Mouse (Mus musculus) fibroblast of lung, adult 2 months (primary cell): ENCODE data around the gene Samd4b.
"Not testable (repeated sequence)": the region's sequence is repeated elsewhere in the genome, so short reads cannot be mapped to it uniquely, and the experiment has no call there.

ENCODE experiments used
- DNase-seq: peaks from one replicate; pipeline ENCODE4 v3.0.0-alpha.2; 2011; ENCODE audit warnings: low read depth

Gene Samd4b

GRCm38 (mm10) chr7:28561967-28562366, 36.0 kb downstream of the Samd4b start:
- DNase-seq = no peak

DNA sequence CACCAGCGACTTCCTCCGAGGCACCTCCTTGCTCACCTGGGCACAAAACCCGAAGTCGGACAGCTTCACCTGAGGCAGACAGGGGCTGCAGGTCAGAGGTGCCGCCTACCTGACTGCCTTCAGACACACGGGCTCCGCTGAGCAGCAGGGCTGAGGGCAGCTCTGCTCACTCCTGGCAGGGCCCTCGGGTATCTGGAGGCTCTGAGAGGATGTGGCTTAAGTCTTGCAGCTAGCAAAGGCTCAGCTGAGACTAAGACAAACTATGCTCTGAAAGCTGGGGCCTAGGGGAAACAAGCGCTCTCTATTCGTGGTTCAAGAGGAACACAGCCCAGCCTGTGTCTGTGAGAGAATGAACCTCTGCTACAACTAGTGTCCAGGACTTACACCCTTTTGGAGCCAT, 37.1 kb downstream of the Samd4b start:
- DNase-seq = no peak

- DNase-seq = peak; percentile 73
Observed at GRCm38 (mm10) chr7:28558486-28558885, 39.5 kb downstream of the Samd4b start.

DNA sequence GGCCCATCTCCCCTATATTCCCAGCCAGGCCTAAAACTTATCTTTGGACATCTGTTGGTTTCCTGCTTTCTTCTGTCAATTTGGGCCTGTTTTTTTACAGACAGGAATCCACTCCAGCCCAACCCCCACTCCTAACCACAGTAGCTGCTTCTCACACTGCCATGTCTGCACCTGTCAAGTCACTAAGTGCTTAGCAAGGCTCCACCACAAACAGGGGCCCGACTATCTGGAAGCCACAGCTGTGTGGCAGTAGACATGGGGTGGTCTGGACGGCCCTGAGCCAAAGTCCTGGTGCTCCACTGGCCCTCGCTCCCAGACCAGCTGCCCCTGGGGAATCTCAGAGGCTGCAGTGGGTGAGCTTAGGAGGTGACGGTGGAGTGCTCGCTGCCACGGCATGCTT, 40.2 kb downstream of the Samd4b start:
- no peak for DNase-seq

DNA sequence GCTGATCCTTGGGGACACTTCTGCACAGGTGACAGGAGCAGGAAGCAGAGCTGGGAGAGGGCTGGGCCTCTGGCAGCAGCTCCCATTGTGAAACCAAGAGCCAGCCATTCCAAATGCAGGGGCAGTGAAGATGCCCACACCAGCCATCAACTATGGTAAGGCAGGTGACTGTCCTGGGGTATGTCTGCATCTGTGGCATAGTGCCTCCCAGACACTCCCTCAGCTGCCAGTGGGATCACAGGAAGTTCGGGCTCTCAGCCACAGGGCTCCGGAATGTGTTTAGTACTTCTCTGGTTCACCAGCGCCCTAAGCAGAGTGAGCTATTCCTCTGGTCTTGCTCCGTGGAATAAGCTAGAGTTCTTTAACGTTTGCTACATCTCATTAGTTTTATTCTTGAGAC, 40.9 kb downstream of the Samd4b start:
- DNase-seq = no peak

DNA sequence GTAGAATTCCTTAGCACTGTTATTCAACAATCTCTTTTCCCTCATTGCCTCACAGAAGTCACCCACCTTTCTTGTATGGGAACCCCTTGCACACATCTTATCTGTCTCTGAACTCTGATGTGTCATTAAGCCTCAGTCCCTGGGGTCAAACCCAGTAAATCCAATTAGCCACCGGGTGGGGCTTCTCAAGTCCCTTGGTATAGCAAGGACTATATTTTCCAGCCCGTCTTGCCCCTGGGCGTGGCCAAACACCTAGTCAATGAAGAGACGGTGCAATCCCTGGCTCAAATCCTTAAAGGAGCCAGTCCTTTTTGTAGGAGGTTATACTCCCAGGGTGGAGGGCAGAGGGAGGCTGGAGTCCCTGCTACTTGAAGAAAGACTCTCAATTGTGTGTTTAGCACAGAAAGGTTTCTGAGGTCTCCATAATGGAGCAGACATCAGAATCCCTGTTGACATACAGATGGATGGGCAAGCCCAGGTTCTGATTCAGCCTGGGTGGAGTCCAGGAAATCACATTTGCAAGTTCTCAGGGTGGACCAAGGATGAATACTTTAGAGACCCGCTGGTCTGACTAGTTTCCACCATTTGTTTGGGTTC, 41.9 kb downstream of the Samd4b start:
- DNase-seq = no peak

GRCm38 (mm10) chr7:28553076-28553475, 44.9 kb downstream of the Samd4b start:
- DNase-seq = no peak

DNA sequence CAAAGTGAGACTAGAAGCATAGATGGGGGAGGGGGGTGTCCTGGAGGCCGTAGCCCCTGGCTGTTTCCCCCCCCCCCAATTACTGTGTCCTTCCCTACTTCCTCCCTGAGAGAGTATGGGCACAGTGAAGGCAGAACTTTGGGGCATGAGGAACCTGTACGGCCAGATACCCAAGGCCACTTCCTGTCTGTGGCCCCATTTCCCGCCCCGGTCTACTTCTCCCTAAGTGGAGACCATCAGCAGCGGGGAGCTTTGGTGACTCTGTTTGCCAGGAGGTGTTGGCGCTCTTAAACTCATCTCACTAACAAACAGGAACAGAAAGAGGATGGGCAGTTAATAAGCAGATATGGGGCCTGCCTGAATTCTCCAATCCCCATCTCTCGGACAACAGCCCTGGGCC, 50.3 kb downstream of the Samd4b start:
- no peak for DNase-seq

- no peak for DNase-seq
Observed at GRCm38 (mm10) chr7:28547154-28547553, 50.8 kb downstream of the Samd4b start, which contains the start of gene Nccrp1. Gene Nccrp1 (minus strand): TSS chr7:28547254.

GRCm38 (mm10) chr7:28546649-28547048, 51.3 kb downstream of the Samd4b start:
- DNase-seq = no peak

DNA sequence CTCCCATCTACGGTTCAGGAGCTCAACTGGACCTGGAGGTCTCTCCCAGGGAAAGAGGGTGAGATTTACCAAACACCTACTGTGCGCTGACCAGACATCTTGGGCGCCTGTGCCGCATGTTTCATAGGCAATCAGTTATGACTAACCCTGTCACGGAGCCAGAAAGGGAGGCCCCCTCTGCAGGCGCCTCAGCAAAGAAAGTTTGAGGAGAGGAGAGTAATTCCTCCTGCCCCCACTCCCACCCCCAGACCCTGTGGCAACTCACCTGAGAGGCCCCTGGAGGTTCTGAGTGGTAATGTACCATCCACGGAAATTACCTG, 52.1 kb downstream of the Samd4b start:
- DNase-seq = no peak

DNA sequence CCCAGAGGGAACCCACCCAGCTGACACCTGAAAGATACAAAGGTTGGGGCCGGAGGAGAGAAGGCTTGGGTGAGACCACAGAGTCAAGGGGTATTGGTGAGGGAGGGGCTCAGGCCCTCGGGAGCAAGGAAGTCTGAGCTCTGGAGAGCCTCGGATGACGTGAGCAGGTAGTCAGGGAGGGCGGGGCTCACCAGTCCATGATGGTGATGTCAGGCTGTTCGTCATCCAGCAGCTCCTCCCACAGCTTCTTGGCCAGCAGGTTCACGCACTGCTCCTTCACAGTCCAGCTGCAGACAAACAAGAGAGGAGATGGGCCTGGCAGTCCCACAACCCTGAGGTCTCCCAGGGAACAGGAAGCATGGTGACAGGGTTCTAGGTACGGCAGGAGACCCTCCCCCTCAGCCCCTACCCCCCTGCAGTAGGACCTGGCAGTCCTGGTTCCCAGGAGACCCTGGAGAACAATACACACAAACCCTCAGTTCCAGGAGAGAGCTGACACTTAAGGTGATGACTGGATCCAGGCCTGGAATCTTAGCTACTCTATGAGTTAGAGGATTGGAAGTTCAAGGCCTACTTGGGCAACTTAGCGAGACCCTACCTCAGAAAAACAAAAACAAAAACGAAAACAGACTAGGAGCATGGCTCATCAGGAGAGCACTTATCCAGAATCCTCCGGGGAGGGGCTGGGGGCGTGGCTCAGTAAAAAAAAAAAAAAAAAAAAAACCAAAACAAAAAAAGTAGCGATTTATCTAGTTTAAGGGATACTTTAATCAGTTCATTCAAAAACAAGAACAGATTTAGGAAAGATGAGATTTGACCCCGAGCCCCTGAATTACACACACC, 52.7 kb downstream of the Samd4b start:
- DNase-seq = no peak

DNA sequence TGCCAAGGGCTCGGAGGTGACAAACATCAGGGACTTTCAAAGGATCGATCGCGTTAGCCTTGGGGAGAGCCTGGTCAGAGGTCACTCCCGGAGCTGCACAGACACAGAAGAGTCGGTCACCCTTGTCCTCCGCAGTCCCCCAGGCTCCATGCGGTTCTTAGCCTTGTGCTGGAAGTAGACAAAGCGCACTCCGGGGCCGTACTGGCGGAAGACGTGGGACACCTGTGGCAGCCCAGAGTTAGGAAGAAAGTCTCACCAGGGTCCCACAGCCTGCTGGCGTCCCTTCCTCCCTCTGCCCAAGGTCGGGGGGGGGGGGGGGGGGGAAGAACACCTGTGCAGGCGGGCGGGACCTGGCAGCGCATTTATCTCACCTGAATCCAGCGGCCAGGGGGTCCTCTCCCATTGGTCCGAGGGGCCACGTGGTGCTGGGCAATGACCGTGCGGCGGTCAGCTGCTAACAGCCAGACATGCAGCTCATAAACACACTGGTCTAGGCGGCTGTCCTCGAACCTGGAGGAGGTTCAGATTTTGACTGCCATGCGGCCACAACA, 53.8 kb downstream of the Samd4b start:
- no peak for DNase-seq

- no peak for DNase-seq
Observed at GRCm38 (mm10) chr7:28540526-28540925, 57.4 kb downstream of the Samd4b start, which contains the start of gene Sycn. Gene Sycn (plus strand): TSS chr7:28540885.

DNA sequence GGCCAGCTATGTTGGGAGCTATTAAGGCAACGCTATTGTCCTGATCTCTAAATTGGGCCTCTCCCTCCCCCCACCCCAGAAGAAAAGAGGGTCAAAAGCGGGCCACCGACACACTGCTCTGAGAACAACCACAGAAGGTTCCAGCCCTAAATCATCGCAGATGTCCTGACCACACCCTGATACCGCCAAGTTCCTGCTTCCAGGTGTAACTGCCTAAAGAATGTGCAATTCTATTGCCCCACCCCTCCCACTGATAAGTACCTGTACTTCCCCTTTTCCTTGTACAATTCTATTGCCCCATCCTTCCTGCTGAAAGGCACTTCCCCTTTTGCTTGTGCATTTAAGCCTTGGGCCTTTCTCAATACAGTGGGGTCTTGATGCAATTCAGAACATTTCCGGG, 59.1 kb downstream of the Samd4b start:
- DNase-seq = not testable (repeated sequence)

DNA sequence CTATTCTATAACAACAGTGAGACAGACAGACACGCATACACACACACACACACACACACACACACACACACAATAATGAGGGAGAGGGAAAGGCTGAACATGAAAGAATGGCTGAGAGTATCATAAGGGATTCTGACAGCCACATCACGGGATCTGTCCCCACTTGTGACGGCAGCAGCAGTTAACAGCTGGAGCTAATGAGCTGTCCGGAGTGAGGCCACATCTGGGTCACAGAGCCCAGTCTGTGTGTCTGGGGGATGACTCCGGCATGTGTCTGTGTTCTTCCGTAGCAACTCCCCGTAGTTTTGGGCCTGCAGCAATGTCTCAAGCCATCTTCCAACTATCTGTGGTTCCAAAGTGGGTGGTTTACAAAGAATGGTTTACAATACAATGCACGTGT, 65.9 kb downstream of the Samd4b start:
- DNase-seq = no peak

DNA sequence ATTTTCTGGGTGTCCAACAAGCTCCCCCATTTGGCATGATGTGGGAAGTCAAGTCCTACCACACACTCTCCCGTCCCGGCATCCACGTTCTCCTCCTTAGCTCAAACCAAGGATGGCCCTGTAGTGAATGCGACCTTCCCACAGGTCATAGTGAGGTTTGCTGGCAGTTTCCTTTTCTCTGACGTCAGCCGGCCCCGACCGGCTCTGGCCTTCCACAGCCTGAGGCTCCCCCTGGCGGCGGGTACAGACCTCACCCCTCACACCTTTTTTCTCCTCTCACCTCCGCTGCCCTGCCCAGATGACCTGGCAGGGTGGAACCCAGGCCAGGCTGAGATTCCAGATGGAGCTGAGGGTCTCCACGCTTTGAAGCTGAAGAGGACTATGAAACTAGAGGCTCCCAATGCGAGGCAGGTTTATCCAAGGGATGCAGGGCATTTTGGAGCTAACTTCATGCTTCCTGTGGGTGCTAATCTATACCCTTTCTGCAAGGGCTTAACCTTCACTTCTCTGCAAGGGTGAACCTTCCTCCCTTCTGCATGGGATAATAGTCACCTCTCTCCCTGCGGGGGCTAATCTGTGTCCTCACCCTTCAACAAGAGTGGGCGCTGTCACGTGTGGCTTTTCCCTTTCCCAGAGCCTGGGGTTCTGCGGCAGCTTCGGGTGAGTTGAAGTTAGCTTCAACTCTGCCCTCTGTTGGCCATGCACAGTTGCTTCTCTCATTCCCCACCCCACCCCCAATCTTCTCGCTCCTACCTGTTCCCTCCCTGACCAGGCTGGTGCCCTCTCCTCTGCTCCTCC, 69.8 kb downstream of the Samd4b start:
- DNase-seq = peak; percentile 6

DNA sequence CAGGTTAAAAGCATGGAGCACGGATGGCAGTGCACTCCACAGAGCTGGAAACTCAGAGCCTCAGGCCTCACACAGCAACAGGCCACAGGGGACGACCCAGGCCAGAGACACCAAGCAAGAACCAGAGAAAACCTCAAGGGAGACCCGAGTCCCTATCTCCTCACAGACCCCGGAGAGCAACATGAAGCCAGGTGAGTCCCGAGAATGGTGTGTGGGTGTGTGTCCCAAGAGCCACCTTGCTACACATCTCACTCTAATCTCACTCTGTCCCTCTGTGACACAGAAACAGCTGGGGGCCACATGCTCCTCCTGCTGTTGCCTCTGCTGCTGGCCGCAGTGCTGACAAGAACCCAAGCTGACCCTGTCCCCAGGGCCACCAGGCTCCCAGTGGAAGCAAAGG, 75.4 kb downstream of the Samd4b start, which contains the start of gene Ifnl3:
Gene Ifnl3, plus strand, starts transcription at position 301 of the 400 bp plus-strand sequence.
- DNase-seq = not testable (repeated sequence)

- DNase-seq = no peak
Observed at GRCm38 (mm10) chr7:28511441-28511840, 86.5 kb downstream of the Samd4b start.

DNA sequence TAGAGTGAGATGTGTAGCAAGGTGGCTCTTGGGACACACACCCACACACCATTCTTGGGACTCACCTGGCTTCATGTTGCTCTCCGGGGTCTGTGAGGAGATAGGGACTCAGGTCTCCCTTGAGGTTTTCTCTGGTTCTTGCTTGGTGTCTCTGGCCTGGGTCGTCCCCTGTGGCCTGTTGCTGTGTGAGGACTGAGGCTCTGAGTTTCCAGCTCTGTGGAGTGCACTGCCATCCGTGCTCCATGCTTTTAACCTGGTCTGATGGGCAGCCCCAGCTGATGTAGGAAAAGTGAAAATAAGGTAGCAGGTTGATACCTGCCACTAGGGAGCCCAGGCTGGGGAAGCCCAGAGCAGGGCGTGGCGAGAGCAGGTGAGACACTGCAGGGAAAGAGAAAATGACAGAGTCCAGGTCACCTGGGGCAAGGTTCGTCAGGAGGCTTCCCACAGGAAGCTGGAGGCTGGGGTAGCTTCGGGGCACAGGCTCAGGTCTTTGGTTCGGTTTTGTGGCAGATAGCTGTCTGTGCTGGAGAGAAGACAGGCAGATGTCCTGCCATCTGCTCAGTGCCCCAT, 87.5 kb downstream of the Samd4b start, which contains the start of gene Ifnl2:
Gene Ifnl2, minus strand, starts transcription at position 51 of the 570 bp plus-strand sequence.
- not testable (repeated sequence) for DNase-seq

DNA sequence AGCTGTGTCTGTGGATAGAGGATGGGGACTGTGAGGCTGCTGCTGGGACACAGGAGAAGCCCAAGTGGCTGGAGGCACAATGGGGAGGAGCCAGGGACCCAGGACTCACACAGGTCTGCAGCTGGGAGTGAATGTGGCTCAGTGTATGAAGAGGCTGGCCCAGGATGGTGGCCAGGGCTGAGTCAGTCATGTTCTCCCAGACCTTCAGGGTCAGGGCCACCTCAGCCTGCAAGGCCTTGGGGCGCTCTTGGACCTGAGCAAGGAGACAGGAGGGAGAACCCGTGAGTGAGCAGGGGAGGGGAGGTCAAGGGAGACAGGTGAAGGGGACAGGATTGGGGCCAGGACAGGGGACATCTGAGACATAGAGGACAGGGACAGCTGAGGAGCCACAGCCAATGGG, 88.8 kb downstream of the Samd4b start:
- not testable (repeated sequence) for DNase-seq

- no peak for DNase-seq
Observed at GRCm38 (mm10) chr7:28505585-28505984, 92.4 kb downstream of the Samd4b start.
